8 mouse cellular contexts compared by ENCODE assay signal in genomic region chr12:13268826-13269449, GRCm38 (mm10). TPM values are rescaled to one million over a fixed set of nuclear protein-coding genes. Genes with fewer than 3 reads are reported as not detected.
DNase-seq lines count a peak whose midpoint lies in the region; ATAC-seq and TF ChIP-seq lines count a peak whose summit lies in the region.

Nbas (plus strand) TSS chr12:13269133.

- peak; percentile 83 for TF ChIP-seq POLR2A in CH12.LX (IDR thresholded peaks at IDR 0.05; ENCODE audit: low read depth, low read length)

- DNase-seq in CH12.LX (ENCODE audit: extremely low read depth): peak; percentile 71
- peak; percentile 74 for DNase-seq in c-Kit-positive CD71-positive TER-119-positive erythroid progenitor cells, embryonic 14.5 days (ENCODE audit: low spot score)
- DNase-seq in heart, postnatal 10 days: peak; percentile 90 to 93
- peak; percentile 46 for DNase-seq in large intestine, adult 2 months (ENCODE audit: low read depth, low spot score)
- DNase-seq in liver, postnatal 0 days: peak; percentile 84
- peak; percentile 93 for DNase-seq in testis, postnatal 10 days (ENCODE audit: low spot score)

- H3K4me2 ChIP-seq in CH12.LX (ENCODE audit: insufficient read depth, low read depth, poor library complexity, severe bottlenecking): peak within 1 kb of the TSS; percentile 68
- peak within 1 kb of the TSS; percentile 74 for H3K4me2 ChIP-seq in forebrain, embryonic 13.5 days
- peak within 1 kb of the TSS; percentile 80 for H3K4me2 ChIP-seq in liver, postnatal 0 days (ENCODE audit: low read depth, low read length)
- peak within 1 kb of the TSS; percentile 66 for H3K4me2 ChIP-seq in neural tube, embryonic 14.5 days (ENCODE audit: low read depth, low read length)

- no peak for TF ChIP-seq CTCF in CH12.LX (conservative IDR thresholded peaks at IDR 0.05 in 1 of 2, IDR thresholded peaks at IDR 0.05 in 1 of 2; ENCODE audit: low read depth in 2 of 2, low read length in 2 of 2)
- no peak for TF ChIP-seq CTCF in liver, postnatal 0 days (IDR thresholded peaks at IDR 0.05; ENCODE audit: low read depth)

- dilution Hi-C loops in CH12.LX (cut with MboI; ENCODE audit: extremely low pct_ligation_motif_present, extremely low pct_unique_long_range_greater_than_20kb, low sequenced_read_pairs): no loop called here

- WGBS in forebrain, embryonic 13.5 days: 3% methylated on average over 38 of the region's 38 CpGs
- 2% methylated on average over 38 of the region's 38 CpGs for WGBS in large intestine, adult 2 months
- 4% methylated on average over 38 of the region's 38 CpGs for WGBS in liver, postnatal 0 days (ENCODE audit: insufficient replicate concordance)
- WGBS in neural tube, embryonic 14.5 days: 3% methylated on average over 38 of the region's 38 CpGs

- peak; percentile 96 for ATAC-seq in forebrain, embryonic 13.5 days
- ATAC-seq in liver, postnatal 0 days: peak; percentile 95
- ATAC-seq in neural tube, embryonic 14.5 days (ENCODE audit: low read depth): peak; percentile 94

- H3K9me3 ChIP-seq in CH12.LX (replicated peaks; ENCODE audit: low read length): no peaks in the 10 kb centered on the region
- H3K9me3 ChIP-seq in forebrain, embryonic 13.5 days (replicated peaks): no peaks in the 10 kb centered on the region
- H3K9me3 ChIP-seq in liver, postnatal 0 days (ENCODE audit: low read length): no peaks in the 10 kb centered on the region
- H3K9me3 ChIP-seq in neural tube, embryonic 14.5 days (ENCODE audit: control insufficient read depth, low read length): no peaks in the 10 kb centered on the region

- H3K27me3 ChIP-seq in CH12.LX (replicated peaks): no peaks in the 10 kb centered on the region
- H3K27me3 ChIP-seq in forebrain, embryonic 13.5 days: no peaks in the 10 kb centered on the region
- H3K27me3 ChIP-seq in liver, postnatal 0 days (ENCODE audit: insufficient read depth, low read length): no peaks in the 10 kb centered on the region
- H3K27me3 ChIP-seq in neural tube, embryonic 14.5 days (ENCODE audit: control insufficient read depth, insufficient read depth, low read length): no peaks in the 10 kb centered on the region

- in situ Hi-C loops in CH12.LX (cut with MboI; ENCODE audit: low pct_ligation_motif_present, low pct_unique_long_range_greater_than_20kb, low sequenced_read_pairs): no loop called here

- H3K36me3 ChIP-seq in CH12.LX (replicated peaks in 1 of 2; ENCODE audit: control insufficient read depth in 1 of 2, insufficient read depth in 1 of 2, low read length in 1 of 2): peaks cover 8 to 14% of the 10 kb centered on the region in 2 experiments
- H3K36me3 ChIP-seq in forebrain, embryonic 13.5 days (ENCODE audit: poor library complexity, severe bottlenecking): no peaks in the 10 kb centered on the region
- H3K36me3 ChIP-seq in liver, postnatal 0 days (replicated peaks; ENCODE audit: insufficient read depth, low read length): 0 out of 2 replicates have a peak, but pooled peaks cover 6% of the 10 kb centered on the region
- no peaks in the 10 kb centered on the region for H3K36me3 ChIP-seq in neural tube, embryonic 14.5 days (ENCODE audit: control insufficient read depth, insufficient read depth, low read length)

- intact Hi-C loops in heart, postnatal 10 days (cut with DNase I): loop anchor here (2.0 kb wide), 1 partner anchor 18 kb away; no protein-coding TSS in a partner anchor

- TF ChIP-seq EP300 in CH12.LX (IDR thresholded peaks at IDR 0.05; ENCODE audit: low read length): no peak
- TF ChIP-seq EP300 in liver, postnatal 0 days (IDR thresholded peaks at IDR 0.05; ENCODE audit: low read depth): no peak

- H3K79me2 ChIP-seq in CH12.LX (replicated peaks; ENCODE audit: control insufficient read depth, extremely low read depth, insufficient read depth, poor library complexity, severe bottlenecking): peaks cover 21% of the 10 kb centered on the region

- H3K4me1 ChIP-seq in CH12.LX (ENCODE audit: control insufficient read depth in 1 of 2, insufficient read depth in 2 of 2): peaks cover 2 to 14% of the 10 kb centered on the region in 2 experiments; a peak in 2 of 4 replicates
- peaks cover 19% of the 10 kb centered on the region for H3K4me1 ChIP-seq in forebrain, embryonic 13.5 days
- peaks cover 13% of the 10 kb centered on the region; the same call in 1 of the 2 replicates for H3K4me1 ChIP-seq in liver, postnatal 0 days (ENCODE audit: insufficient read depth)
- peaks cover 10% of the 10 kb centered on the region; the same call in 1 of the 2 replicates for H3K4me1 ChIP-seq in neural tube, embryonic 14.5 days (ENCODE audit: control insufficient read depth, insufficient read depth, low read length)

- H3K9ac ChIP-seq in CH12.LX (ENCODE audit: insufficient read depth, low read depth): peak within 1 kb of the TSS; percentile 98
- H3K9ac ChIP-seq in forebrain, embryonic 13.5 days: peak within 1 kb of the TSS; percentile 80
- H3K9ac ChIP-seq in liver, postnatal 0 days (replicated peaks): peak within 1 kb of the TSS; percentile 87
- H3K9ac ChIP-seq in neural tube, embryonic 14.5 days (replicated peaks; ENCODE audit: low read depth, low read length): peak within 1 kb of the TSS; percentile 76

- H3K27ac ChIP-seq in CH12.LX (ENCODE audit: insufficient read depth, low read depth): peak within 1 kb of the TSS; percentile 76
- H3K27ac ChIP-seq in forebrain, embryonic 13.5 days: peak within 1 kb of the TSS; percentile 6; the same call in 1 of the 2 replicates
- H3K27ac ChIP-seq in liver, postnatal 0 days (ENCODE audit: low read depth): peak within 1 kb of the TSS; percentile 41; the same call in 1 of the 2 replicates
- peak within 1 kb of the TSS; percentile 78 for H3K27ac ChIP-seq in neural tube, embryonic 14.5 days (ENCODE audit: low read depth, low read length)

- H3K4me3 ChIP-seq in CH12.LX (replicated peaks in 1 of 3; ENCODE audit: low read depth in 2 of 3, low read length in 2 of 3, poor library complexity in 1 of 3): peak within 1 kb of the TSS; percentile 83 to 99 (median 85)
- peak within 1 kb of the TSS; percentile 86 for H3K4me3 ChIP-seq in forebrain, embryonic 13.5 days
- H3K4me3 ChIP-seq in liver, postnatal 0 days (ENCODE audit: low read depth, low read length): peak within 1 kb of the TSS; percentile 89
- H3K4me3 ChIP-seq in neural tube, embryonic 14.5 days (ENCODE audit: low read depth, low read length): peak within 1 kb of the TSS; percentile 88

- TF ChIP-seq RAD21 in CH12.LX (IDR thresholded peaks at IDR 0.05; ENCODE audit: low read depth, low read length): no peak

TF ChIP-seq in CH12.LX, 34 proteins besides CTCF, POLR2A, EP300 and RAD21 (continues in another document):
- TF ChIP-seq MXI1 (IDR thresholded peaks at IDR 0.05; ENCODE audit: low read depth, low read length) (peak; percentile 84), ZMIZ1 (IDR thresholded peaks at IDR 0.05; ENCODE audit: low read depth, low read length) (peak; percentile 79; the same call in 1 of the 2 replicates), TBP (conservative IDR thresholded peaks at IDR 0.05; ENCODE audit: low read depth, low read length) (peak; percentile 70), SIN3A (IDR thresholded peaks at IDR 0.05; ENCODE audit: low read length) (no peak; the same call in 1 of the 2 replicates), ZNF384 (IDR thresholded peaks at IDR 0.05; ENCODE audit: low read depth, low read length) (no peak), CHD2 (IDR thresholded peaks at IDR 0.05; ENCODE audit: low read length) (0 out of 2 replicates have a peak, but pooled peaks have one; percentile 25), HCFC1 (IDR thresholded peaks at IDR 0.05; ENCODE audit: low read depth, low read length) (peak; percentile 82), IRF4 (IDR thresholded peaks at IDR 0.05; ENCODE audit: low read depth, low read length) (peak; percentile 63; the same call in 1 of the 2 replicates), PAX5 (IDR thresholded peaks at IDR 0.05; ENCODE audit: low read length) (no peak), ZC3H11A (IDR thresholded peaks at IDR 0.05; ENCODE audit: low read depth, low read length) (no peak), MAFK (IDR thresholded peaks at IDR 0.05; ENCODE audit: insufficient replicate concordance, low read length) (0 out of 2 replicates have a peak, but pooled peaks have one; percentile 11), MYC (IDR thresholded peaks at IDR 0.05; ENCODE audit: low read depth, low read length) (no peak), SMC3 (IDR thresholded peaks at IDR 0.05; ENCODE audit: low read depth, low read length) (no peak), RCOR1 (conservative IDR thresholded peaks at IDR 0.05; ENCODE audit: low read depth, low read length) (no peak), NRF1 (IDR thresholded peaks at IDR 0.05; ENCODE audit: low read depth, low read length) (peak; percentile 60), BHLHE40 (IDR thresholded peaks at IDR 0.05; ENCODE audit: low read depth, low read length) (no peak), MEF2A (IDR thresholded peaks at IDR 0.05; ENCODE audit: borderline replicate concordance, low read depth, low read length) (peak; percentile 54; the same call in 1 of the 2 replicates), USF1 (IDR thresholded peaks at IDR 0.05; ENCODE audit: low read depth, low read length) (no peak), MAX (IDR thresholded peaks at IDR 0.05; ENCODE audit: low read length) (no peak; the same call in 1 of the 2 replicates), JUND (conservative IDR thresholded peaks at IDR 0.05; ENCODE audit: low read depth, low read length) (no peak), E2F4 (IDR thresholded peaks at IDR 0.05; ENCODE audit: insufficient replicate concordance, low read depth, low read length) (no peak), UBTF (IDR thresholded peaks at IDR 0.05; ENCODE audit: low read depth, low read length) (no peak), CHD1 (IDR thresholded peaks at IDR 0.05; ENCODE audit: low read depth, low read length) (0 out of 2 replicates have a peak, but pooled peaks have one; percentile 38), ELF1 (IDR thresholded peaks at IDR 0.05; ENCODE audit: low read depth, low read length) (peak; percentile 46), USF2 (conservative IDR thresholded peaks at IDR 0.05; ENCODE audit: low read depth, low read length) (no peak), POLR2AphosphoS2 (IDR thresholded peaks at IDR 0.05; ENCODE audit: low read depth, low read length) (peak; percentile 58; the same call in 1 of the 2 replicates), ZKSCAN1 (IDR thresholded peaks at IDR 0.05; ENCODE audit: borderline replicate concordance, low read depth, low read length) (no peak)

RNA-seq across cellular contexts. Expression of gene Nbas, which starts in this region (rescaled TPM):
- total RNA-seq in CH12.LX (2012; rRNA removed) (38.7 and 51.6 TPM in 2 replicates), CH12.LX (2014; rRNA removed) (16.5 and 16.9 TPM in 2 replicates)
- 18.9 and 22.1 TPM in 2 replicates for polyA plus RNA-seq in CH12.LX (2012; ENCODE audit: insufficient read length, low read depth)
- 10.5 and 13.1 TPM in 2 replicates for polyA plus RNA-seq in forebrain, embryonic 13.5 days (2015; fragmentation: Nextera tagmentation; extraction: Ambion mirVana)
- 10 to 100 TPM; 22.6 to 24.4 TPM for total RNA-seq in heart, postnatal 10 days (2021)
- polyA plus RNA-seq in large intestine, adult 2 months (2012; rRNA removed): 19.6 and 20.8 TPM in 2 replicates
- polyA plus RNA-seq in liver, postnatal 0 days (2015; fragmentation: Nextera tagmentation; extraction: Ambion mirVana): 2.4 and 2.6 TPM in 2 replicates
- polyA plus RNA-seq in neural tube, embryonic 14.5 days (2014; fragmentation: Nextera tagmentation; extraction: Ambion mirVana): 24.9 and 27.6 TPM in 2 replicates

Comparison
In these comparisons a context has a peak if more than half of its experiments do, and no peak if none do; other contexts are left out.
1. Peak in every context shown above with its lines: DNase-seq, ATAC-seq, H3K4me3 ChIP-seq and H3K27ac ChIP-seq.
2. H3K27ac ChIP-seq: peak in every context shown above with its lines; median percentile 78 in neural tube, embryonic 14.5 days; 76 in CH12.LX; 41 in liver, postnatal 0 days; 6 in forebrain, embryonic 13.5 days.